26 mouse cellular contexts compared by ENCODE assay signal in genomic region chr10:114913971-114914370, GRCm38 (mm10).
DNase-seq lines count a peak whose midpoint lies in the region; TF ChIP-seq lines count a peak whose summit lies in the region.
"Had no signal": no experiment of that assay in that cellular context is flagged by ENCODE, and none has a peak within 500 bp of the region (broad histone marks: within the 10 kb centered on the region; RNA-seq: fewer than 3 reads in every experiment).

No protein-coding gene starts in this region.

- WGBS in cerebellum, adult 2 months = 11% methylated on average over 3 of the region's 3 CpGs

- TF ChIP-seq POLR2A in brain, embryonic 14.5 days (IDR thresholded peaks at IDR 0.05; ENCODE audit: borderline replicate concordance, extremely low read depth, insufficient read depth, insufficient read length, poor library complexity, severe bottlenecking) = no peak
- peak; percentile 22; the same call in 1 of the 2 replicates for TF ChIP-seq POLR2A in cerebellum, adult 2 months (IDR thresholded peaks at IDR 0.05; ENCODE audit: borderline replicate concordance, insufficient read depth, low read length)

- H3K4me1 ChIP-seq in cerebellum, adult 2 months (ENCODE audit: control insufficient read depth, insufficient read depth, low read length) = peaks cover 16% of the 10 kb centered on the region; the same call in 1 of the 2 replicates
- H3K4me1 ChIP-seq: embryonic facial prominence, embryonic 10.5 days; forebrain, embryonic 10.5 days; heart, embryonic 12.5 days; intestine, embryonic 15.5 days; limb, embryonic 13.5 days; liver, embryonic 12.5 days; midbrain, embryonic 13.5 days; neural tube, embryonic 13.5 days had no signal

- no peaks in the 10 kb centered on the region for H3K27me3 ChIP-seq in cerebellum, adult 2 months (ENCODE audit: control insufficient read depth, insufficient read depth, low read length)
- H3K27me3 ChIP-seq: heart, embryonic 12.5 days; intestine, embryonic 15.5 days; limb, embryonic 13.5 days; liver, embryonic 12.5 days; midbrain, embryonic 13.5 days; neural tube, embryonic 13.5 days had no signal

- no peak for TF ChIP-seq CTCF in brain, embryonic 14.5 days (IDR thresholded peaks at IDR 0.05; ENCODE audit: borderline replicate concordance, extremely low read depth, insufficient read depth, insufficient read length)
- no peak for TF ChIP-seq CTCF in cerebellum, adult 2 months (IDR thresholded peaks at IDR 0.05; ENCODE audit: borderline replicate concordance, insufficient read depth, low read depth, low read length)

- peak; percentile 13 for DNase-seq in layer of hippocampus, adult 9-11 months
- DNase-seq in layer of hippocampus, postnatal 10 days (ENCODE audit: low spot score in 2 of 2) = no peak
- DNase-seq in brain, embryonic 14.5 days (ENCODE audit: low read depth) = peak; percentile 10
- DNase-seq in cerebellum, adult 2 months = peak; percentile 74 to 94
- DNase-seq in cerebellum, postnatal 25 days = peak; percentile 73 to 82
- no peak for DNase-seq in gastrocnemius, postnatal 36 days
- no peak for DNase-seq in gastrocnemius, postnatal 25 days
- DNase-seq: adrenal gland, postnatal 25 days; gastrocnemius, postnatal 10 days; heart, adult 18-20 months; heart, postnatal 10 days; kidney, adult 8-10 months; kidney, postnatal 14 days; layer of hippocampus, postnatal 36 days; lung, adult 18-20 months; lung, postnatal 14 days; right cerebral cortex, adult 18-20 months had no signal

- H3K4me3 ChIP-seq in cerebellum, adult 2 months (replicated peaks; ENCODE audit: insufficient read depth, low read depth, low read length) = no peak overlapping the region
- H3K4me3 ChIP-seq: embryonic facial prominence, embryonic 10.5 days; forebrain, embryonic 10.5 days; heart, embryonic 12.5 days; intestine, embryonic 15.5 days; limb, embryonic 13.5 days; liver, embryonic 12.5 days; midbrain, embryonic 13.5 days; myocyte; neural tube, embryonic 13.5 days had no signal

- H3K27ac ChIP-seq in cerebellum, adult 2 months (ENCODE audit: insufficient read depth, low read length) = no peak overlapping the region
- H3K27ac ChIP-seq: embryonic facial prominence, embryonic 10.5 days; forebrain, embryonic 10.5 days; intestine, embryonic 15.5 days; limb, embryonic 13.5 days; liver, embryonic 12.5 days; midbrain, embryonic 13.5 days; neural tube, embryonic 13.5 days had no signal

- intact Hi-C loops in gastrocnemius, postnatal 36 days (cut with DNase I) = no loop called here

Comparison
In these comparisons a context has a peak if more than half of its experiments do, and no peak if none do; other contexts are left out.
1. DNase-seq: peak in layer of hippocampus, adult 9-11 months (single experiment), brain, embryonic 14.5 days (single experiment), cerebellum, adult 2 months (2 of 2) and cerebellum, postnatal 25 days (2 of 2); none in layer of hippocampus, postnatal 10 days (0 of 2), gastrocnemius, postnatal 36 days (0 of 2) and gastrocnemius, postnatal 25 days (single experiment).